Mouse (Mus musculus): ENCODE data around the gene Rnf44. TPM values are rescaled to one million over a fixed set of nuclear protein-coding genes. Genes with fewer than 3 reads are reported as not detected.

The Rnf44 gene
- polyA plus RNA-seq, 1 experiment from 2014 or later, result 56.4 TPM

DNA sequence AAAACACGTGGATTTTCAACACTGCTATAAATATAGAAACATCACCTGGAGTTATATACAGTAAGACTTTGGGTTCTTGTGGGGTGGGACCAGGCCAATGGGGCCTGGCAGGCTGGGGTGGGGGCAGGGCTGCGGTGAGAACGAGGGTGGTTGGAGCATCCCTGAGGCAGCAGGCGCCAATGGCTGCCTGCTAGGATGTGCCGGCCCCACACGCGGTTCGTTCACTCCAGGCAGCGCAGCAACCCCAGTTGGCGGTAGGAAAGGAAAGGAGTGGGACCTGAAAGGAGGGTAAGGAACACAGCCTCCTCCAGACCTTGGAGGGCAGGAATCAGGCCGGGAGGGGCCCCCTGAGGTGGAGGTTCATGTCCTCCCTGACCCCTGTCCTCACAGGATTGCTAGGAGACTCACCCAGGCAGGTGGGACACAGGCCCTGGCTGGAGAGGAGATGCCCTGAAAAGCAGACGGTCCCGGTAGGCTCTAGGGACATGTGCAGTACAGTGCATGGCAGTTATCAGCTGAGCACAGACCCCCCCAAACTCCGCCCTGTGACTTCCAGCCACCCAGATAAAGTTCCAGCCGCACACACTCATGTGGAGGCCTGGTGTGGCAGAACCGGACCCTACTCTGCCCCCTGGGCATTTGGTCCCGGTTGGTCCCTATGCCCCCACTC, 13.4 kb downstream of the Rnf44 start:
- no peak for ATAC-seq
- Histone ChIP-seq H3K27ac (ENCODE audit: low read depth, low read length) (no peak overlapping the region), H3K36me3 (ENCODE audit: control insufficient read depth, insufficient read depth, low read length) (peaks cover 45% of the 10 kb centered on the region)

DNA sequence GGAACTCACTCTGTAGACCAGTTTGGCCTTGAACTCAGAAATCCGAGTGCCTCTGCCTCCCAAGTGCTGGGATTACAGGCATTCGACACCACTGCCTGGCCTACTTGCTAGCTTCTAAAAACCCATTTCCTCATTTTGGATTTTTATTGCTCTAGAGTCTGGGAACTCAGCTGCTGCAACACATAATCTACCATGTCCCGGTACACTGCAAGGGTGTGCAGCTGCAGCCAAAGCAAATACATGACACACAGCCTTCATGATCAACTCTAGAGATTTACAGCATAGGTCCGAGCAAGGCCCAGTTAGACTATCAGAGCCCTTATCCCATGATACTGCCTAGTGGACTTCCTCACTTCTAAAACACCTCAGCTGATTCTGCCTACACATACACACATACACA, 15.4 kb downstream of the Rnf44 start:
- H3K4me3 ChIP-seq (ENCODE audit: low read length), result no peak overlapping the region
- H3K4me2 ChIP-seq (ENCODE audit: low read length), result no peak overlapping the region
- H3K9ac ChIP-seq (ENCODE audit: low read depth, low read length), result no peak overlapping the region
- ATAC-seq, result no peak
- H3K27me3 ChIP-seq (replicated peaks; ENCODE audit: control insufficient read depth, insufficient read depth, low read length), result no peaks in the 10 kb centered on the region
- H3K9me3 ChIP-seq (ENCODE audit: control insufficient read depth, low read length), result no peaks in the 10 kb centered on the region
- H3K27ac ChIP-seq (ENCODE audit: low read depth, low read length), result no peak overlapping the region
- no peaks in the 10 kb centered on the region for H3K4me1 ChIP-seq (ENCODE audit: control insufficient read depth, insufficient read depth, low read depth, low read length)
- 79% methylated on average over 4 of the region's 4 CpGs for WGBS
- H3K36me3 ChIP-seq (ENCODE audit: control insufficient read depth, insufficient read depth, low read length), result peaks cover 36% of the 10 kb centered on the region

More for the DNA sequence above, 13.4 kb downstream of the Rnf44 start:
- no peak overlapping the region for H3K4me3 ChIP-seq (ENCODE audit: low read length)
- 82% methylated on average over 17 of the region's 17 CpGs for WGBS
- no peaks in the 10 kb centered on the region for H3K27me3 ChIP-seq (replicated peaks; ENCODE audit: control insufficient read depth, insufficient read depth, low read length)
- H3K4me2 ChIP-seq (ENCODE audit: low read length), result no peak overlapping the region
- no peak overlapping the region for H3K9ac ChIP-seq (ENCODE audit: low read depth, low read length)
- peaks cover 15% of the 10 kb centered on the region for H3K4me1 ChIP-seq (ENCODE audit: control insufficient read depth, insufficient read depth, low read depth, low read length)
- H3K9me3 ChIP-seq (ENCODE audit: control insufficient read depth, low read length), result no peaks in the 10 kb centered on the region

DNA sequence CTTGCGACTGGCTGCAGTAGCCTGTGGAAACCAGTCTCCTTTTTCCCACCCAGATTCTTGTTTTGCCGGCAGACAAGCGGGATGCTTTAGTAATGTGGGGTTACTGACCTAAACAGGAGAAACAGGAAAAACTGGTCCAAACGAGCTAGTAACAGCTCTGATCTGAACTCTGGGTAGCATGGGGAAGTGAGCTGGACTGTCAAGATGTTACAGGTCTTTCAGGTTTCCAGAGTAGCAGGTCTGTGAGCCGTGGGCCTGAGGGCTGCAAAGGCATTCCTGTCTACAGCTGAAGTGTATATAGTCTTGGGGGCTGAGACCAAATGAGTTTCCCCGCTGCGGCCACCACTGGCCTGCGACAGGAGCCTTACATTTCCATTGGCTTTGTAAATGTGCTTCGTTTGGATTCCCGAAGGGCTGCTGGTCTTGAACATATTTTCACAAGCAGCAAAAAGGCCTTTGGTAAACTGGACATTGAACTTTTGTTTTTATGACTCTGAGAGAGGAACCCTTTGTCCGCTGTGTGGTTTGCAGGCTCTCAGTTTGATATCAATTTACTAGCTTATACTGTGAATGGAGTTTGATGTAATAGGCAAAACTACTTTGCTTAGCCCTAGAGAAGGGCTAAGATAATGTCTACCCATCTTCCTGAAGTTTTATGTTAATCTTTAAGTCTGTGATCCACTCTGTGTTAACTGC, 17.7 kb downstream of the Rnf44 start:
- no peaks in the 10 kb centered on the region for H3K27me3 ChIP-seq (replicated peaks; ENCODE audit: control insufficient read depth, insufficient read depth, low read length)
- WGBS, result 74% methylated on average over 11 of the region's 11 CpGs
- no peak overlapping the region for H3K4me3 ChIP-seq (ENCODE audit: low read length)
- H3K4me1 ChIP-seq (ENCODE audit: control insufficient read depth, insufficient read depth, low read depth, low read length), result no peaks in the 10 kb centered on the region
- no peak overlapping the region for H3K9ac ChIP-seq (ENCODE audit: low read depth, low read length)
- H3K36me3 ChIP-seq (ENCODE audit: control insufficient read depth, insufficient read depth, low read length), result peaks cover 14% of the 10 kb centered on the region
- H3K27ac ChIP-seq (ENCODE audit: low read depth, low read length), result no peak overlapping the region
- ATAC-seq, result no peak
- H3K4me2 ChIP-seq (ENCODE audit: low read length), result no peak overlapping the region
- no peaks in the 10 kb centered on the region for H3K9me3 ChIP-seq (ENCODE audit: control insufficient read depth, low read length)

DNA sequence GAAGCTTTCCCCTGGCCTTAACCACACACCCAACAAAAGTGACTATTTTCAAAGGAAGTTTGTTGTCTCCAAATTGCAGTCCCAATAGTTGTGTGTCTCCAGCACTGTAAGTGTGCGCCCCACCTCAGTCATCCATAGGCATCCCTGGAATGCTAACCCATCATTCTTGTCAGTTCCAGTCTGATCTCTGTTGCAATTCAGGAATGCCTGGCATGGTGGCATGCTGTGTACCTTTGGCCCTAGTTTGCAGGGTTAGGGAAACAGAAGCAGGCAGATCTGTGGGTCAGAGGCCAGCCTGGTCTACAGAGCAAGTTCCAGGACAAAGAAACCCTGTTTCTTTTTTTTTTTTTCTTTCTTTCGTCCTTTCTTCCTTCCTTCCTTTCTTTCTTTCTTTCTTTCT, 23.2 kb downstream of the Rnf44 start:
- no peaks in the 10 kb centered on the region for H3K9me3 ChIP-seq (ENCODE audit: control insufficient read depth, low read length)
- no peak overlapping the region for H3K4me2 ChIP-seq (ENCODE audit: low read length)
- no peak overlapping the region for H3K9ac ChIP-seq (ENCODE audit: low read depth, low read length)
- WGBS, result 80% methylated on average over 2 of the region's 2 CpGs
- H3K27ac ChIP-seq (ENCODE audit: low read depth, low read length), result no peak overlapping the region
- H3K36me3 ChIP-seq (ENCODE audit: control insufficient read depth, insufficient read depth, low read length), result peaks cover 2% of the 10 kb centered on the region; the same call in 1 of the 2 replicates
- no peaks in the 10 kb centered on the region for H3K27me3 ChIP-seq (replicated peaks; ENCODE audit: control insufficient read depth, insufficient read depth, low read length)
- no peaks in the 10 kb centered on the region for H3K4me1 ChIP-seq (ENCODE audit: control insufficient read depth, insufficient read depth, low read depth, low read length)
- no peak overlapping the region for H3K4me3 ChIP-seq (ENCODE audit: low read length)
- no peak for ATAC-seq

DNA sequence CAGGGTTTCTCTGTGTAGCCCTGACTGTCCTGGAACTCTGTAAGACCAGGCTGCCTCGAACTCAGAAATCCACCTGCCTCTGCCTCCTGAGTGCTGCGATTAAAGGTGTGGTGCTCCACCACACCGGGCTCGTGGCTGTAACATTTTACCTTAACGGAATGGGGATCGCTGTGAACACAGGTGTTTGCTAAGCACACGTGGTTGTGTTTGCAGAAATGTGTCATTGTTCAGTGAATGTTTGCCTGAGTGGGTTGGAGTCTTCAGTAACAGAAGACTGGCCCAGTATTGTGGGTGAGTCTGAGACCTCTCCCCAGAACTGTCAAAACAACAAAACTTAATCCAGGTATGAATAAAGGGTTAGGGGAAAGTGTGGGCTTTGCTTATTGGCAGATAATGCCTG, 28.6 kb downstream of the Rnf44 start:
- H3K36me3 ChIP-seq (ENCODE audit: control insufficient read depth, insufficient read depth, low read length), result peaks cover 19% of the 10 kb centered on the region
- no peaks in the 10 kb centered on the region for H3K27me3 ChIP-seq (replicated peaks; ENCODE audit: control insufficient read depth, insufficient read depth, low read length)
- WGBS, result 95% methylated on average over 7 of the region's 7 CpGs
- no peaks in the 10 kb centered on the region for H3K4me1 ChIP-seq (ENCODE audit: control insufficient read depth, insufficient read depth, low read depth, low read length)
- H3K4me3 ChIP-seq (ENCODE audit: low read length), result no peak overlapping the region
- ATAC-seq, result no peak
- no peak overlapping the region for H3K4me2 ChIP-seq (ENCODE audit: low read length)
- no peaks in the 10 kb centered on the region for H3K9me3 ChIP-seq (ENCODE audit: control insufficient read depth, low read length)
- no peak overlapping the region for H3K9ac ChIP-seq (ENCODE audit: low read depth, low read length)
- no peak overlapping the region for H3K27ac ChIP-seq (ENCODE audit: low read depth, low read length)

DNA sequence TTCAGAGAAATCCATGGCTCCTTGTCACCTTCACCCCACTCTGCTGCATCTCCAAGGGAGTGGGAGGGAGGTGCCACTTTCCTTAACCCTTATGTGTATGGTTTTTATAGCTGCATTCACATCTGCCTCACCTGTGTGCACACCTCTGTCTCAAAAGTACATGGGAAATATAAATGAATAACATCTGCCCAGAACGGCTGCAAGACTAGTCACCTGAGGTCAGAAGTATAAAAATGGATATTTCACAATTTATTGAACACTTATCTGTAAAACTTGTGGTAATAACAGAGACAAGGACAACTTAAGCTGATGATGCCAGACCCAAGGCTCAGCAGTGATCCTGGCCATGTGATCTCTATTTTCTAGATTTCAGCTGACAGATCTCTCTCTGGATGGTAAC, 29.2 kb downstream of the Rnf44 start:
- Histone ChIP-seq H3K36me3 (ENCODE audit: control insufficient read depth, insufficient read depth, low read length) (peaks cover 19% of the 10 kb centered on the region), H3K4me1 (ENCODE audit: control insufficient read depth, insufficient read depth, low read depth, low read length) (no peaks in the 10 kb centered on the region)
- 92% methylated on average over 1 of the region's 1 CpGs for WGBS

DNA sequence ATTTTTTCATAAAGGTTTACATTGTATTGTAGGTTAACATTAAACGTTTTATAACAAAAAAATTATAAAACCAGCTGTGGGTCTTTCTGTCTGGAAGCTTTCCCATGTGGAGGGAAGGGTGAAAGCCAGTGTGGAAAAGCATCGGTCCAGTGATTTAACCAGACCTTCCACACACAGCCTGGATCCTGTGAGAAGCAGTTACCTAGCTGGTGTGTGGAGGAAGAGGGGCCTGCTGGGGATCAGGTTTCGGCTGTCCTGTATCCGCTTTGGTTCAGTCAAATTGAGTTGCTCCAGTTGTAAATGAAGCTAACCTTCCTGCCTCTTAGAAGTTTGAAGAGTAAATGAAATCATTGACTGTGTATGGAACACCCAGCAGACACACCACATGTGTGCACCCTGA, 29.7 kb downstream of the Rnf44 start:
- Histone ChIP-seq H3K4me1 (ENCODE audit: control insufficient read depth, insufficient read depth, low read depth, low read length) (no peaks in the 10 kb centered on the region), H3K4me3 (ENCODE audit: low read length) (no peak overlapping the region), H3K36me3 (ENCODE audit: control insufficient read depth, insufficient read depth, low read length) (peaks cover 19% of the 10 kb centered on the region), H3K27ac (ENCODE audit: low read depth, low read length) (no peak overlapping the region), H3K9me3 (ENCODE audit: control insufficient read depth, low read length) (no peaks in the 10 kb centered on the region), H3K4me2 (ENCODE audit: low read length) (no peak overlapping the region), H3K9ac (ENCODE audit: low read depth, low read length) (no peak overlapping the region), H3K27me3 (replicated peaks; ENCODE audit: control insufficient read depth, insufficient read depth, low read length) (no peaks in the 10 kb centered on the region)
- no peak for ATAC-seq
- 82% methylated on average over 4 of the region's 4 CpGs for WGBS

More for the DNA sequence above, 29.2 kb downstream of the Rnf44 start:
- no peak overlapping the region for H3K4me2 ChIP-seq (ENCODE audit: low read length)
- no peak overlapping the region for H3K9ac ChIP-seq (ENCODE audit: low read depth, low read length)
- no peaks in the 10 kb centered on the region for H3K9me3 ChIP-seq (ENCODE audit: control insufficient read depth, low read length)
- no peak overlapping the region for H3K27ac ChIP-seq (ENCODE audit: low read depth, low read length)
- no peak for ATAC-seq
- H3K4me3 ChIP-seq (ENCODE audit: low read length), result no peak overlapping the region
- no peaks in the 10 kb centered on the region for H3K27me3 ChIP-seq (replicated peaks; ENCODE audit: control insufficient read depth, insufficient read depth, low read length)

DNA sequence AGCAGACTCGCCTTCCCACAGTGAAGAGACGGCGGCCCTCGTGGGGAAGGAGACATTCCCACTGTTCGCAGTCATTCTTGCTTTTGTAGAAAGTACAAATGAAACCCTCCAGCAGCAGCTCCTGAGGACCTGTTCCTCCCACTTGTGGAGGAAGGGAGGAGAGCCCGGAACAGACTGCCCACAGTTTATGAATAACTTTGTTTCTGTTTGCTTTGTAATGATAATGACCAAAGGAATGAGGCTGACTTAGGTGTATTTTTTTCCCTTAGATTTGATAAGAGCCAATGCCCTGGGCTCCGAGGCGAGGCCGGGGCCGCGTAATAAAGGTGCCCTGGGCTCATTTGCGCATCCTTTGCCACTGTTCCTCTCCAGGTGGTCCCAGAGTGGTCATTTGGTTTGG, 32.3 kb downstream of the Rnf44 start:
- Histone ChIP-seq H3K36me3 (ENCODE audit: control insufficient read depth, insufficient read depth, low read length) (peaks cover 31% of the 10 kb centered on the region), H3K4me3 (ENCODE audit: low read length) (no peak overlapping the region), H3K4me2 (ENCODE audit: low read length) (no peak overlapping the region), H3K9ac (ENCODE audit: low read depth, low read length) (no peak overlapping the region), H3K27ac (ENCODE audit: low read depth, low read length) (no peak overlapping the region), H3K4me1 (ENCODE audit: control insufficient read depth, insufficient read depth, low read depth, low read length) (no peaks in the 10 kb centered on the region), H3K9me3 (ENCODE audit: control insufficient read depth, low read length) (no peaks in the 10 kb centered on the region), H3K27me3 (replicated peaks; ENCODE audit: control insufficient read depth, insufficient read depth, low read length) (no peaks in the 10 kb centered on the region)
- ATAC-seq, result no peak
- WGBS, result 83% methylated on average over 12 of the region's 12 CpGs

DNA sequence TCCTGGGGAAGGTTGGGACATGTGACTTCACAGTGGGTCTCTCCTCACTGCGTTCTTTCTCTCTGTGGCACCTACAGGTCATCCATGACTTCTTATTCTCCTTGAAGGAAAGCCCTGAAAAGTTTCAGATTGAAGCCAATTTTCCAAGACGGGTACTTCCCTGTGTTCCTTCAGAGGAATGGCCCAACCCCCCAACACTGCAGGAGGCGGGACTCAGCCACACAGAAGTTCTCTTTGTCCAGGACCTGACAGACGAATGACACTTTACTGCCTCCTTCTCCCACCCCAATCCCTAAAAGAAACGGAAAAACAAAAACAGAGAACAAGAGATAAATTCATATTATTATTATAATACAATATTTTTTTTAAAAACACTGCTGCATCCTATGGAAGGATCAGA, 32.8 kb downstream of the Rnf44 start:
- no peak for ATAC-seq
- Histone ChIP-seq H3K9ac (ENCODE audit: low read depth, low read length) (no peak overlapping the region), H3K4me3 (ENCODE audit: low read length) (no peak overlapping the region), H3K36me3 (ENCODE audit: control insufficient read depth, insufficient read depth, low read length) (peaks cover 33% of the 10 kb centered on the region), H3K27me3 (replicated peaks; ENCODE audit: control insufficient read depth, insufficient read depth, low read length) (no peaks in the 10 kb centered on the region), H3K27ac (ENCODE audit: low read depth, low read length) (no peak overlapping the region), H3K4me1 (ENCODE audit: control insufficient read depth, insufficient read depth, low read depth, low read length) (no peaks in the 10 kb centered on the region), H3K4me2 (ENCODE audit: low read length) (no peak overlapping the region), H3K9me3 (ENCODE audit: control insufficient read depth, low read length) (no peaks in the 10 kb centered on the region)
- 49% methylated on average over 5 of the region's 5 CpGs for WGBS
